Mouse (Mus musculus): ENCODE results near the gene Csmd2.
A peak's percentile ranks its signal among the peaks of the same experiment; 100 is the strongest.
"Not testable (repeated sequence)": the region's sequence is repeated elsewhere in the genome, so short reads cannot be mapped to it uniquely, and the experiment has no call there.

The Csmd2 gene

GRCm38 (mm10) chr4:128489521-128490100, 502.0 kb downstream of the Csmd2 start:
- DNase-seq (ENCODE audit: low read depth, low spot score): no peak

GRCm38 (mm10) chr4:128492055-128492454, 504.4 kb downstream of the Csmd2 start:
- no peak for DNase-seq (ENCODE audit: low read depth, low spot score)

GRCm38 (mm10) chr4:128499980-128500379, 512.3 kb downstream of the Csmd2 start:
- DNase-seq (ENCODE audit: low read depth, low spot score): no peak

- DNase-seq (ENCODE audit: low read depth, low spot score): no peak
Measured at GRCm38 (mm10) chr4:128506878-128507277, 519.2 kb downstream of the Csmd2 start.

- no peak for DNase-seq (ENCODE audit: low read depth, low spot score)
Measured at GRCm38 (mm10) chr4:128509885-128510284, 522.2 kb downstream of the Csmd2 start.

GRCm38 (mm10) chr4:128514496-128514895, 526.8 kb downstream of the Csmd2 start:
- no peak for DNase-seq (ENCODE audit: low read depth, low spot score)

- no peak for DNase-seq (ENCODE audit: low read depth, low spot score)
Measured at GRCm38 (mm10) chr4:128521276-128521675, 533.6 kb downstream of the Csmd2 start.

GRCm38 (mm10) chr4:128543378-128543777, 555.7 kb downstream of the Csmd2 start:
- DNase-seq (ENCODE audit: low read depth, low spot score): peak; percentile 6

GRCm38 (mm10) chr4:128543956-128544486, 556.4 kb downstream of the Csmd2 start:
- DNase-seq (ENCODE audit: low read depth, low spot score): not testable (repeated sequence)

GRCm38 (mm10) chr4:128550756-128551155, 563.1 kb downstream of the Csmd2 start:
- no peak for DNase-seq (ENCODE audit: low read depth, low spot score)

GRCm38 (mm10) chr4:128554198-128554597, 566.5 kb downstream of the Csmd2 start:
- no peak for DNase-seq (ENCODE audit: low read depth, low spot score)

- no peak for DNase-seq (ENCODE audit: low read depth, low spot score)
Measured at GRCm38 (mm10) chr4:128560327-128560726, 572.7 kb downstream of the Csmd2 start.

- no peak for DNase-seq (ENCODE audit: low read depth, low spot score)
Measured at GRCm38 (mm10) chr4:128575811-128576210, 588.2 kb downstream of the Csmd2 start.

GRCm38 (mm10) chr4:128579182-128579581, 591.5 kb downstream of the Csmd2 start:
- DNase-seq (ENCODE audit: low read depth, low spot score): peak; percentile 78

- no peak for DNase-seq (ENCODE audit: low read depth, low spot score)
Measured at GRCm38 (mm10) chr4:128593286-128593685, 605.6 kb downstream of the Csmd2 start.

- DNase-seq (ENCODE audit: low read depth, low spot score): peak; percentile 44
Measured at GRCm38 (mm10) chr4:128594062-128594461, 606.4 kb downstream of the Csmd2 start.

- DNase-seq (ENCODE audit: low read depth, low spot score): no peak
Measured at GRCm38 (mm10) chr4:128597801-128598560, 610.3 kb downstream of the Csmd2 start.

- no peak for DNase-seq (ENCODE audit: low read depth, low spot score)
Measured at GRCm38 (mm10) chr4:128606586-128606985, 618.9 kb downstream of the Csmd2 start.

- DNase-seq (ENCODE audit: low read depth, low spot score): no peak
Measured at GRCm38 (mm10) chr4:128607661-128608060, 620.0 kb downstream of the Csmd2 start.

GRCm38 (mm10) chr4:128609276-128609924, 621.7 kb downstream of the Csmd2 start:
- DNase-seq (ENCODE audit: low read depth, low spot score): peak; percentile 33

GRCm38 (mm10) chr4:128609925-128610402, 622.3 kb downstream of the Csmd2 start, which contains the start of gene Zscan20:
Gene Zscan20, minus strand, starts transcription at chr4:128610098.
- peak; percentile 98 for DNase-seq (ENCODE audit: low read depth, low spot score)

- no peak for DNase-seq (ENCODE audit: low read depth, low spot score)
Measured at GRCm38 (mm10) chr4:128610706-128611105, 623.0 kb downstream of the Csmd2 start.
